Mouse (Mus musculus): ENCODE measurements at regions not wholly inside any gene's neighbourhood (a gene's known extent, or its start where the extent isn't known, plus 50 kb on each side); places are given as distances from the start of the nearest gene placed in this dataset.

DNA sequence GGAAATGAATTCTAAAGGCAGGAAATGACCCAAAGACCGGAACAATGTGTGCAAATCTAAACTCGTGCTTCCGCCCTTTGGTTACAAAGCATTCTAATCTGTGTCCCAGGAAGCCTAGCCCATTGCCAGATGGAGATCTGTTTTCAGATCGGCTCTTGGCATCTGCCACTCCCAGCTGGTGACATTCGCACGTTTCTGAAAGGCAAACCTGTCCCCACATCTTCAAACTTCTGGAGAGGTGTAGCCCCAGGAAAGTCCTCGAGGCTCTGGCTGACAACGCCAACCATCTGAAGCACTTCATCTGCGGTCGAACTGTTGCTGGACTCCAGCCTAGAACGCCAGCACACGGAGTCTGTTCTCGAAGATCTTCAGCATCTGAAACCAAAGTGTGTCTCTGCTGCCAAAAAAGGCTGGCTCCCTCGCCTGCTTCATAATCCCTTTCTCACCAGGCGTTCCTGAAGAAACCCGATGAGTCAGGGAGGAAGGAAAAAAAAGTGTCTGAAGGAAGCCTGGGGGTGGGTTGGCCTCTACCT, 73.2 kb upstream of the Map4k3 start:
- Histone ChIP-seq H3K79me2 (replicated peaks; ENCODE audit: control insufficient read depth, insufficient read depth, low read length) (no peaks in the 10 kb centered on the region), H3K4me3 (peak overlapping the region; percentile 11), H3K27ac (peak overlapping the region; percentile 89), H3K9ac (ENCODE audit: low read depth, low read length) (peak overlapping the region; percentile 58; the same call in 1 of the 2 replicates), H3K4me1 (ENCODE audit: control insufficient read depth, insufficient read depth, low read length) (peaks cover 22% of the 10 kb centered on the region), H3K27me3 (ENCODE audit: control insufficient read depth, insufficient read depth, low read length) (no peaks in the 10 kb centered on the region), H3K36me3 (ENCODE audit: control insufficient read depth, insufficient read depth, low read length) (peaks cover 4% of the 10 kb centered on the region)
- intact Hi-C loops (cut with DNase I) = loop anchor here (1.0 to 5.0 kb wide), 3 partner anchors 25 to 114 kb away; partner anchors contain the start of gene Map4k3
- 5% methylated on average over 16 of the region's 16 CpGs for WGBS
- peak; percentile 76 to 84 for DNase-seq
- TF ChIP-seq EP300 (IDR thresholded peaks at IDR 0.05; ENCODE audit: insufficient read depth, low read depth, low read length) = peak; percentile 93
- TF ChIP-seq CTCF (IDR thresholded peaks at IDR 0.05) = no peak
- TF ChIP-seq POLR2A (IDR thresholded peaks at IDR 0.05; ENCODE audit: insufficient read depth, low read depth, low read length) = peak; percentile 30; the same call in 1 of the 2 replicates

GRCm38 (mm10) chr17:80800877-80801276, 72.6 kb upstream of the Map4k3 start:
- Histone ChIP-seq H3K9ac (ENCODE audit: low read depth, low read length) (0 out of 2 replicates have a peak overlapping the region, but pooled peaks have one; percentile 2), H3K79me2 (replicated peaks; ENCODE audit: control insufficient read depth, insufficient read depth, low read length) (no peaks in the 10 kb centered on the region), H3K36me3 (ENCODE audit: control insufficient read depth, insufficient read depth, low read length) (peaks cover 4% of the 10 kb centered on the region), H3K4me3 (peak overlapping the region; percentile 17; the same call in 1 of the 2 replicates), H3K27me3 (ENCODE audit: control insufficient read depth, insufficient read depth, low read length) (no peaks in the 10 kb centered on the region), H3K4me1 (ENCODE audit: control insufficient read depth, insufficient read depth, low read length) (peaks cover 22% of the 10 kb centered on the region), H3K27ac (peak overlapping the region; percentile 83)
- no peak for TF ChIP-seq CTCF (IDR thresholded peaks at IDR 0.05)
- no peak for TF ChIP-seq POLR2A (IDR thresholded peaks at IDR 0.05; ENCODE audit: insufficient read depth, low read depth, low read length)
- no peak for TF ChIP-seq EP300 (IDR thresholded peaks at IDR 0.05; ENCODE audit: insufficient read depth, low read depth, low read length)
- intact Hi-C loops (cut with DNase I) = loop anchor here (1.0 to 5.0 kb wide), 3 partner anchors 25 to 114 kb away; partner anchors contain the start of gene Map4k3
- peak in 1 of 2 experiments; percentile 48 for DNase-seq
- WGBS = 48% methylated on average over 13 of the region's 13 CpGs

- peaks cover 22% of the 10 kb centered on the region for H3K4me1 ChIP-seq (ENCODE audit: control insufficient read depth, insufficient read depth, low read length)
- 53% methylated on average over 5 of the region's 5 CpGs for WGBS
- intact Hi-C loops (cut with DNase I) = loop anchor here (2.0 to 5.0 kb wide), 2 partner anchors 72 to 113 kb away; partner anchors contain the start of gene Map4k3
- TF ChIP-seq POLR2A (IDR thresholded peaks at IDR 0.05; ENCODE audit: insufficient read depth, low read depth, low read length) (no peak), EP300 (IDR thresholded peaks at IDR 0.05; ENCODE audit: insufficient read depth, low read depth, low read length) (no peak), CTCF (IDR thresholded peaks at IDR 0.05) (no peak)
- H3K4me3 ChIP-seq = no peak overlapping the region
- H3K79me2 ChIP-seq (replicated peaks; ENCODE audit: control insufficient read depth, insufficient read depth, low read length) = no peaks in the 10 kb centered on the region
- H3K9ac ChIP-seq (ENCODE audit: low read depth, low read length) = no peak overlapping the region
- peak overlapping the region; percentile 83 for H3K27ac ChIP-seq
- no peaks in the 10 kb centered on the region for H3K27me3 ChIP-seq (ENCODE audit: control insufficient read depth, insufficient read depth, low read length)
- no peak for DNase-seq
- H3K36me3 ChIP-seq (ENCODE audit: control insufficient read depth, insufficient read depth, low read length) = peaks cover 4% of the 10 kb centered on the region
These were observed 72.2 kb upstream of the Map4k3 start for GRCm38 (mm10) chr17:80800454-80800853.

DNA sequence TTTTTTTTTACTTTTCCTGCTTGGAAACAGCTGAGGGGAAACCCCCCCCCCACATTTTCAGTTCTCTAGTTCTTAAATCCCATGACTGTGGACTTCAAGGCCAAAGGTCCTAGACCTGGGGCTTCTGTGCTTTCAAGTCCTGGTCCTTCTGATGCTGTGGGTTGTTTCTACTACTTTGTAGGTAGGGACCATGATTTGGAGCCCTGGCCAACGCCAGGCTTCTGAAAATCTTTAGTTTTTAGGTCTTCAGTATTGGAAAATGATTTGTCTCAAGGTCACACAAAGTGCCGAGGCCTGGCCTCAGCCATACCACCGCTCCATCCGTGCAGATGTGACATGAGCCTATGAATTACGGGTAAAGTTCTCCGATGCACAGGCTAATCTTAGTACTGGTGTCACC, 70.8 kb upstream of the Map4k3 start:
- H3K4me3 ChIP-seq = no peak overlapping the region
- no peaks in the 10 kb centered on the region for H3K27me3 ChIP-seq (ENCODE audit: control insufficient read depth, insufficient read depth, low read length)
- no peak for TF ChIP-seq EP300 (IDR thresholded peaks at IDR 0.05; ENCODE audit: insufficient read depth, low read depth, low read length)
- TF ChIP-seq CTCF (IDR thresholded peaks at IDR 0.05) = no peak
- TF ChIP-seq POLR2A (IDR thresholded peaks at IDR 0.05; ENCODE audit: insufficient read depth, low read depth, low read length) = no peak
- no peaks in the 10 kb centered on the region for H3K79me2 ChIP-seq (replicated peaks; ENCODE audit: control insufficient read depth, insufficient read depth, low read length)
- WGBS = 97% methylated on average over 6 of the region's 6 CpGs
- intact Hi-C loops (cut with DNase I) = no loop called here
- DNase-seq = no peak
- H3K9ac ChIP-seq (ENCODE audit: low read depth, low read length) = no peak overlapping the region
- H3K27ac ChIP-seq = no peak overlapping the region; the same call in 1 of the 2 replicates
- peaks cover 4% of the 10 kb centered on the region for H3K36me3 ChIP-seq (ENCODE audit: control insufficient read depth, insufficient read depth, low read length)
- H3K4me1 ChIP-seq (ENCODE audit: control insufficient read depth, insufficient read depth, low read length) = peaks cover 23% of the 10 kb centered on the region

- Histone ChIP-seq H3K9ac (ENCODE audit: low read depth, low read length) (no peak overlapping the region), H3K27me3 (ENCODE audit: control insufficient read depth, insufficient read depth, low read length) (no peaks in the 10 kb centered on the region), H3K79me2 (replicated peaks; ENCODE audit: control insufficient read depth, insufficient read depth, low read length) (no peaks in the 10 kb centered on the region), H3K4me1 (ENCODE audit: control insufficient read depth, insufficient read depth, low read length) (peaks cover 21% of the 10 kb centered on the region), H3K4me3 (no peak overlapping the region), H3K27ac (peak overlapping the region; percentile 52), H3K36me3 (ENCODE audit: control insufficient read depth, insufficient read depth, low read length) (peaks cover 4% of the 10 kb centered on the region)
- DNase-seq = no peak
- WGBS = 43% methylated on average over 6 of the region's 6 CpGs
- TF ChIP-seq CTCF (IDR thresholded peaks at IDR 0.05) = no peak
- TF ChIP-seq EP300 (IDR thresholded peaks at IDR 0.05; ENCODE audit: insufficient read depth, low read depth, low read length) = no peak
- TF ChIP-seq POLR2A (IDR thresholded peaks at IDR 0.05; ENCODE audit: insufficient read depth, low read depth, low read length) = no peak
- intact Hi-C loops (cut with DNase I) = no loop called here
These were observed 70.1 kb upstream of the Map4k3 start for GRCm38 (mm10) chr17:80798281-80798980.

GRCm38 (mm10) chr17:80796790-80797189, 68.5 kb upstream of the Map4k3 start:
- H3K79me2 ChIP-seq (replicated peaks; ENCODE audit: control insufficient read depth, insufficient read depth, low read length) = no peaks in the 10 kb centered on the region
- no peak overlapping the region for H3K27ac ChIP-seq
- H3K4me3 ChIP-seq = no peak overlapping the region
- WGBS = 86% methylated on average over 5 of the region's 5 CpGs
- no peak overlapping the region for H3K9ac ChIP-seq (ENCODE audit: low read depth, low read length)
- intact Hi-C loops (cut with DNase I) = no loop called here
- no peaks in the 10 kb centered on the region; the same call in 1 of the 2 replicates for H3K36me3 ChIP-seq (ENCODE audit: control insufficient read depth, insufficient read depth, low read length)
- no peak for DNase-seq
- H3K4me1 ChIP-seq (ENCODE audit: control insufficient read depth, insufficient read depth, low read length) = peaks cover 16% of the 10 kb centered on the region
- TF ChIP-seq EP300 (IDR thresholded peaks at IDR 0.05; ENCODE audit: insufficient read depth, low read depth, low read length) (no peak), POLR2A (IDR thresholded peaks at IDR 0.05; ENCODE audit: insufficient read depth, low read depth, low read length) (no peak), CTCF (IDR thresholded peaks at IDR 0.05) (no peak)
- no peaks in the 10 kb centered on the region for H3K27me3 ChIP-seq (ENCODE audit: control insufficient read depth, insufficient read depth, low read length)

All from heart, adult 2 months (tissue).